Mouse (Mus musculus) lung, adult 18-20 months (tissue): ENCODE results near the gene Bdnf.

Experiments used
- DNase-seq, 2 experiments: peaks; one replicate each; pipeline ENCODE4 v3.0.0; 2022; ENCODE audit warnings: mixed read lengths in 2 of 2

The Bdnf gene

GRCm38 (mm10) chr2:109709346-109709745, 34.8 kb downstream of the Bdnf start:
- DNase-seq: no peak

GRCm38 (mm10) chr2:109711049-109711448, 36.5 kb downstream of the Bdnf start:
- DNase-seq: no peak

- peak; percentile 50 to 51 for DNase-seq
These were observed 50.8 kb downstream of the Bdnf start for GRCm38 (mm10) chr2:109725261-109725660.

GRCm38 (mm10) chr2:109725831-109726230, 51.3 kb downstream of the Bdnf start:
- no peak for DNase-seq

GRCm38 (mm10) chr2:109729221-109729620, 54.7 kb downstream of the Bdnf start:
- DNase-seq: no peak

GRCm38 (mm10) chr2:109733201-109734039, 58.9 kb downstream of the Bdnf start:
- DNase-seq: no peak

GRCm38 (mm10) chr2:109734228-109734627, 59.7 kb downstream of the Bdnf start:
- DNase-seq: no peak

- DNase-seq: no peak
These were observed 60.2 kb downstream of the Bdnf start for GRCm38 (mm10) chr2:109734666-109735065.

- no peak for DNase-seq
These were observed 60.8 kb downstream of the Bdnf start for GRCm38 (mm10) chr2:109735347-109735746.

- no peak for DNase-seq
These were observed 61.8 kb downstream of the Bdnf start for GRCm38 (mm10) chr2:109736306-109736705.

GRCm38 (mm10) chr2:109738331-109738730, 63.8 kb downstream of the Bdnf start:
- DNase-seq: no peak

- no peak for DNase-seq
These were observed 68.9 kb downstream of the Bdnf start for GRCm38 (mm10) chr2:109743208-109743960.

- no peak for DNase-seq
These were observed 71.7 kb downstream of the Bdnf start for GRCm38 (mm10) chr2:109746223-109746622.

GRCm38 (mm10) chr2:109748412-109748811, 73.9 kb downstream of the Bdnf start:
- DNase-seq: no peak

- DNase-seq: no peak
These were observed 74.3 kb downstream of the Bdnf start for GRCm38 (mm10) chr2:109748815-109749214.

GRCm38 (mm10) chr2:109749964-109750363, 75.5 kb downstream of the Bdnf start:
- DNase-seq: no peak

GRCm38 (mm10) chr2:109750484-109750883, 76.0 kb downstream of the Bdnf start:
- no peak for DNase-seq

GRCm38 (mm10) chr2:109756305-109756704, 81.8 kb downstream of the Bdnf start:
- no peak for DNase-seq

GRCm38 (mm10) chr2:109766772-109767171, 92.3 kb downstream of the Bdnf start:
- no peak for DNase-seq

GRCm38 (mm10) chr2:109768814-109769213, 94.3 kb downstream of the Bdnf start:
- no peak for DNase-seq

GRCm38 (mm10) chr2:109776374-109776773, 101.9 kb downstream of the Bdnf start:
- no peak for DNase-seq
